Mouse (Mus musculus) forebrain, embryonic 14.5 days (tissue): ENCODE data around the gene Scmh1. TPM values are rescaled to one million over a fixed set of nuclear protein-coding genes. Genes with fewer than 3 reads are reported as not detected.

Experiments
- ATAC-seq: fragments of 200-750 bp; cut with Nextera tagmentation; 2 replicates; pipeline ENCODE4 v1.8.0; 2017; ENCODE audit warnings: mild to moderate bottlenecking, moderate library complexity
- DNase-seq: peaks from one replicate; pipeline ENCODE4 v3.0.0-alpha.2; 2015; ENCODE audit warnings: low spot score
- H3K27ac ChIP-seq: fragments of 300-500 bp; sonication (generic); 2 replicates; pipeline ENCODE4 v1.5.1; 2014; ENCODE audit warnings: low read depth, mild to moderate bottlenecking, control low read depth, low read length, moderate library complexity
- H3K27me3 ChIP-seq: fragments of 300-500 bp; sonication (generic); replicated peaks from 2 replicates; pipeline ENCODE4 v1.6.1; 2014; ENCODE audit warnings: low read length, control low read depth, mixed read lengths; ENCODE audit not compliant: control insufficient read depth, insufficient read depth
- H3K36me3 ChIP-seq: fragments of 300-500 bp; sonication (generic); 2 replicates; pipeline ENCODE4 v1.6.1; 2014; ENCODE audit warnings: low read length, control low read depth; ENCODE audit not compliant: control insufficient read depth, insufficient read depth
- H3K4me1 ChIP-seq: fragments of 300-500 bp; sonication (generic); 2 replicates; pipeline ENCODE4 v1.6.1; 2014; ENCODE audit warnings: antibody characterized with exemption, low read length, control low read depth; ENCODE audit not compliant: control insufficient read depth, insufficient read depth
- H3K4me2 ChIP-seq: fragments of 300-500 bp; sonication (generic); 2 replicates; pipeline ENCODE4 v1.6.1; 2014; ENCODE audit warnings: mild to moderate bottlenecking, control low read depth, low read length
- H3K4me3 ChIP-seq: fragments of 300-500 bp; sonication (generic); 2 replicates; pipeline ENCODE4 v1.5.1; 2014; ENCODE audit warnings: low read depth, low read length, control low read depth
- H3K9ac ChIP-seq: fragments of 300-500 bp; sonication (generic); 2 replicates; pipeline ENCODE4 v1.6.1; 2014; ENCODE audit warnings: mild to moderate bottlenecking, low read length, control low read depth, moderate library complexity
- H3K9me3 ChIP-seq: fragments of 300-500 bp; sonication (generic); replicated peaks from 2 replicates; pipeline ENCODE4 v1.6.1; 2016; ENCODE audit warnings: low read length, control low read depth, mixed read lengths; ENCODE audit not compliant: control insufficient read depth
- WGBS: fragments of 180-500 bp; shearing (Covaris S2); extraction: QIAGEN DNeasy Blood & Tissue Kit; methylation state at CpG from one replicate; pipeline ENCODE4 v1.1.7; 2014; 5-methylcytosine and 5-hydroxymethylcytosine counted together
- polyA plus RNA-seq: library from polyadenylated mRNA; unstranded; fragments of >200 nt; fragmentation: Nextera tagmentation; extraction: Ambion mirVana; gene quantifications from 2 replicates; pipeline ENCODE4 v1.2.1, GENCODE M21; 2014

The Scmh1 gene
- polyA plus RNA-seq, 1 experiment from 2014 or later: 38.8 TPM

- 92% methylated on average over 7 of the region's 7 CpGs for WGBS
- peaks cover 58% of the 10 kb centered on the region for H3K36me3 ChIP-seq
Measured at GRCm38 (mm10) chr4:120516491-120516890, 111.4 kb downstream of the Scmh1 start.

GRCm38 (mm10) chr4:120516907-120517306 is 111.8 kb downstream of the Scmh1 start:
- DNase-seq (no peak), ATAC-seq (no peak)
- Histone ChIP-seq H3K4me3 (no peak overlapping the region), H3K27me3 (no peaks in the 10 kb centered on the region), H3K9ac (no peak overlapping the region), H3K4me2 (no peak overlapping the region), H3K4me1 (no peaks in the 10 kb centered on the region), H3K27ac (no peak overlapping the region), H3K36me3 (peaks cover 62% of the 10 kb centered on the region), H3K9me3 (no peaks in the 10 kb centered on the region)
- WGBS: 96% methylated on average over 7 of the region's 7 CpGs

More at GRCm38 (mm10) chr4:120516491-120516890, 111.4 kb downstream of the Scmh1 start:
- Histone ChIP-seq H3K27ac (no peak overlapping the region), H3K27me3 (no peaks in the 10 kb centered on the region), H3K4me3 (no peak overlapping the region), H3K9me3 (no peaks in the 10 kb centered on the region), H3K4me1 (no peaks in the 10 kb centered on the region), H3K9ac (no peak overlapping the region), H3K4me2 (no peak overlapping the region)
- ATAC-seq: no peak
- no peak for DNase-seq

GRCm38 (mm10) chr4:120517335-120517734 is 112.3 kb downstream of the Scmh1 start:
- H3K36me3 ChIP-seq: peaks cover 65% of the 10 kb centered on the region

GRCm38 (mm10) chr4:120521761-120522160 is 116.7 kb downstream of the Scmh1 start:
- Histone ChIP-seq H3K4me1 (no peaks in the 10 kb centered on the region), H3K27ac (no peak overlapping the region), H3K4me3 (no peak overlapping the region), H3K36me3 (peaks cover 84% of the 10 kb centered on the region), H3K4me2 (no peak overlapping the region), H3K9ac (no peak overlapping the region), H3K27me3 (no peaks in the 10 kb centered on the region), H3K9me3 (no peaks in the 10 kb centered on the region)
- no peak for ATAC-seq
- DNase-seq: no peak
- 69% methylated on average over 5 of the region's 5 CpGs for WGBS

More at GRCm38 (mm10) chr4:120517335-120517734, 112.3 kb downstream of the Scmh1 start:
- ATAC-seq (no peak), DNase-seq (no peak)
- Histone ChIP-seq H3K4me3 (no peak overlapping the region), H3K4me2 (no peak overlapping the region), H3K27ac (no peak overlapping the region), H3K9me3 (no peaks in the 10 kb centered on the region), H3K27me3 (no peaks in the 10 kb centered on the region), H3K4me1 (no peaks in the 10 kb centered on the region), H3K9ac (no peak overlapping the region)
- 83% methylated on average over 4 of the region's 4 CpGs for WGBS

- Histone ChIP-seq H3K36me3 (peaks cover 78% of the 10 kb centered on the region), H3K27me3 (no peaks in the 10 kb centered on the region), H3K9me3 (no peaks in the 10 kb centered on the region), H3K4me3 (no peak overlapping the region), H3K4me2 (no peak overlapping the region), H3K27ac (no peak overlapping the region), H3K4me1 (no peaks in the 10 kb centered on the region), H3K9ac (no peak overlapping the region)
- WGBS: 81% methylated on average over 4 of the region's 4 CpGs
- DNase-seq: no peak
- ATAC-seq: no peak
Measured at GRCm38 (mm10) chr4:120522351-120522750, 117.3 kb downstream of the Scmh1 start.

- Histone ChIP-seq H3K4me1 (no peaks in the 10 kb centered on the region), H3K9ac (no peak overlapping the region), H3K9me3 (no peaks in the 10 kb centered on the region), H3K4me2 (no peak overlapping the region), H3K36me3 (peaks cover 76% of the 10 kb centered on the region), H3K27me3 (no peaks in the 10 kb centered on the region), H3K27ac (no peak overlapping the region), H3K4me3 (no peak overlapping the region)
- 97% methylated on average over 3 of the region's 3 CpGs for WGBS
- ATAC-seq (no peak), DNase-seq (no peak)
Measured at GRCm38 (mm10) chr4:120523092-120523491, 118.0 kb downstream of the Scmh1 start.

- Histone ChIP-seq H3K9me3 (no peaks in the 10 kb centered on the region), H3K9ac (no peak overlapping the region), H3K27me3 (no peaks in the 10 kb centered on the region), H3K27ac (no peak overlapping the region), H3K36me3 (peaks cover 73% of the 10 kb centered on the region), H3K4me1 (no peaks in the 10 kb centered on the region), H3K4me3 (no peak overlapping the region), H3K4me2 (no peak overlapping the region)
- ATAC-seq (no peak), DNase-seq (no peak)
- 81% methylated on average over 9 of the region's 9 CpGs for WGBS
Measured at GRCm38 (mm10) chr4:120528171-120528570, 123.1 kb downstream of the Scmh1 start.

GRCm38 (mm10) chr4:120531986-120532385 is 126.9 kb downstream of the Scmh1 start, which contains the start of gene Slfnl1:
TSS of gene Slfnl1 (plus strand) at chr4:120532231.
- WGBS: 84% methylated on average over 6 of the region's 6 CpGs
- ATAC-seq: no peak
- Histone ChIP-seq H3K36me3 (peaks cover 45% of the 10 kb centered on the region), H3K4me2 (no peak within 1 kb of the TSS), H3K4me1 (no peaks in the 10 kb centered on the region), H3K27me3 (no peaks in the 10 kb centered on the region), H3K27ac (no peak within 1 kb of the TSS), H3K9ac (no peak within 1 kb of the TSS), H3K4me3 (no peak within 1 kb of the TSS), H3K9me3 (no peaks in the 10 kb centered on the region)
- no peak for DNase-seq

GRCm38 (mm10) chr4:120538664-120539063 is 133.6 kb downstream of the Scmh1 start:
- ATAC-seq (no peak), DNase-seq (no peak)
- WGBS: 94% methylated on average over 10 of the region's 10 CpGs
- no peak overlapping the region for H3K9ac ChIP-seq
- no peak overlapping the region for H3K4me2 ChIP-seq
- H3K4me1 ChIP-seq: no peaks in the 10 kb centered on the region
- no peak overlapping the region for H3K4me3 ChIP-seq
- H3K36me3 ChIP-seq: peaks cover 54% of the 10 kb centered on the region
- H3K27me3 ChIP-seq: no peaks in the 10 kb centered on the region
- no peaks in the 10 kb centered on the region for H3K9me3 ChIP-seq
- no peak overlapping the region for H3K27ac ChIP-seq
